Mouse (Mus musculus): ENCODE measurements at regions not wholly inside any gene's neighbourhood (a gene's known extent, or its start where the extent isn't known, plus 50 kb on each side); places are given as distances from the start of the nearest gene placed in this dataset.
"Not testable (repeated sequence)": the region's sequence is repeated elsewhere in the genome, so short reads cannot be mapped to it uniquely, and the experiment has no call there.

DNA sequence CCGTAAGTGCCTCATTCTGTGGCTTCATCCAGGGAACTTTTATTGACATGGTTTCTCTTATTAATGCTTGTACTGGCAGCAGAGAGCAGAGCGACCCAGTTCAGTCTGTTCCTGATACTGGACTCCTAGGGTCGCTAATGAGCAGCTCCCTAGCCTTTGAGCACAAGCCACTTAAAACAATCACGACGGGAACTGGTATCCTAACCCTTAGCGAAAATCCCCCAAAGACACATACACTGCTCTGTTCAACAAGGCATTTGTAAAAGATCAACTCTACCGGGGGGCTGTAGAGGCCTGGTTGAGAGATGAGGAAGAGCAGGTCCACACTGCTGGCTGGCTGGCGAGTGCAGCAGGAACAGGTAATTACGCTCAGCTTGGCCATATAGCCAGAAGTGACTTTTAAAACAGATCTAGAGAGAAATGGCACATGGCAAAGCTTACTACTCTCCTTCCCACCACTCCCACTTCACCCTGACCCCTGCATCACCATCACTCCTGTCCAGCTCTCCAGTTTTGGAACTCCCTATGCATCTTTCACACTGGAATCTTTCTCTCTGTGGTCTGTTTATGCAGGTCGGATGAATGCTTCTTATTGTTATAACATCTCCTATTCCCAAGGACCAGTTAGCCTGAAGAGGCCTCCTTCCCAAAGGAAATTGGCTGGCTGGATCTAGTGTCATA, 128.1 kb upstream of the Cenpw start:
- Histone ChIP-seq H3ac (ENCODE audit: control insufficient read depth, insufficient read length) (no peak overlapping the region), H3K36me3 (ENCODE audit: control insufficient read depth, insufficient read depth) (no peaks in the 10 kb centered on the region), H3K27me3 (ENCODE audit: control insufficient read depth, insufficient read depth, insufficient read length) (no peaks in the 10 kb centered on the region), H3K4me2 (ENCODE audit: low read depth) (no peak overlapping the region), H3K79me2 (ENCODE audit: control insufficient read depth, insufficient read depth) (no peaks in the 10 kb centered on the region), H3K4me3 (no peak overlapping the region)
- TF ChIP-seq TCF3 (IDR thresholded peaks at IDR 0.05; ENCODE audit: insufficient read length, low read depth) (no peak), MYOG (IDR thresholded peaks at IDR 0.05; ENCODE audit: control insufficient read depth in 1 of 3, insufficient read depth in 1 of 3, insufficient read length in 2 of 3, low read depth in 2 of 3) (no peak), SRF (IDR thresholded peaks at IDR 0.05; ENCODE audit: control insufficient read depth, insufficient read length, low read depth) (no peak), POLR2AphosphoS2 (IDR thresholded peaks at IDR 0.05; ENCODE audit: insufficient read length, low read depth) (no peak), CEBPB (IDR thresholded peaks at IDR 0.05; ENCODE audit: insufficient read depth, poor library complexity, severe bottlenecking) (no peak), REST (IDR thresholded peaks at IDR 0.05; ENCODE audit: insufficient read depth, insufficient read length) (no peak), MAX (IDR thresholded peaks at IDR 0.05; ENCODE audit: low read depth) (no peak), USF1 (IDR thresholded peaks at IDR 0.05; ENCODE audit: low read depth) (no peak), MYOD1 (IDR thresholded peaks at IDR 0.05; ENCODE audit: control insufficient read depth in 1 of 3, insufficient read length in 2 of 3, low read depth in 2 of 3) (no peak), TCF12 (IDR thresholded peaks at IDR 0.05; ENCODE audit: insufficient read depth, poor library complexity, severe bottlenecking) (no peak), E2F4 (IDR thresholded peaks at IDR 0.05; ENCODE audit: insufficient read depth) (no peak), POLR2A (IDR thresholded peaks at IDR 0.05; ENCODE audit: insufficient read length, low read depth) (no peak)

GRCm38 (mm10) chr10:30327849-30328248, 127.5 kb upstream of the Cenpw start:
- Histone ChIP-seq H3K36me3 (ENCODE audit: control insufficient read depth, insufficient read depth) (no peaks in the 10 kb centered on the region), H3K27me3 (ENCODE audit: control insufficient read depth, insufficient read depth, insufficient read length) (no peaks in the 10 kb centered on the region), H3K79me2 (ENCODE audit: control insufficient read depth, insufficient read depth) (no peaks in the 10 kb centered on the region), H3ac (ENCODE audit: control insufficient read depth, insufficient read length) (no peak overlapping the region), H3K4me3 (no peak overlapping the region), H3K4me2 (ENCODE audit: low read depth) (no peak overlapping the region)
- no peak for TF ChIP-seq CEBPB (IDR thresholded peaks at IDR 0.05; ENCODE audit: insufficient read depth, poor library complexity, severe bottlenecking)
- no peak for TF ChIP-seq TCF3 (IDR thresholded peaks at IDR 0.05; ENCODE audit: insufficient read length, low read depth)
- no peak for TF ChIP-seq POLR2A (IDR thresholded peaks at IDR 0.05; ENCODE audit: insufficient read length, low read depth)
- no peak for TF ChIP-seq USF1 (IDR thresholded peaks at IDR 0.05; ENCODE audit: low read depth)
- no peak for TF ChIP-seq REST (IDR thresholded peaks at IDR 0.05; ENCODE audit: insufficient read depth, insufficient read length)
- TF ChIP-seq POLR2AphosphoS2 (IDR thresholded peaks at IDR 0.05; ENCODE audit: insufficient read length, low read depth): no peak

GRCm38 (mm10) chr10:30326861-30327260, 126.5 kb upstream of the Cenpw start:
- Histone ChIP-seq H3K79me2 (ENCODE audit: control insufficient read depth, insufficient read depth) (no peaks in the 10 kb centered on the region), H3K27me3 (ENCODE audit: control insufficient read depth, insufficient read depth, insufficient read length) (no peaks in the 10 kb centered on the region), H3K36me3 (ENCODE audit: control insufficient read depth, insufficient read depth) (no peaks in the 10 kb centered on the region), H3K4me3 (no peak overlapping the region), H3K4me2 (ENCODE audit: low read depth) (no peak overlapping the region), H3ac (ENCODE audit: control insufficient read depth, insufficient read length) (no peak overlapping the region)
- no peak for TF ChIP-seq MYOD1 (IDR thresholded peaks at IDR 0.05; ENCODE audit: control insufficient read depth in 1 of 3, insufficient read length in 2 of 3, low read depth in 2 of 3)
- no peak for TF ChIP-seq POLR2AphosphoS2 (IDR thresholded peaks at IDR 0.05; ENCODE audit: insufficient read length, low read depth)
- TF ChIP-seq USF1 (IDR thresholded peaks at IDR 0.05; ENCODE audit: low read depth): no peak
- TF ChIP-seq MAX (IDR thresholded peaks at IDR 0.05; ENCODE audit: low read depth): no peak
- no peak for TF ChIP-seq SRF (IDR thresholded peaks at IDR 0.05; ENCODE audit: control insufficient read depth, insufficient read length, low read depth)
- TF ChIP-seq TCF12 (IDR thresholded peaks at IDR 0.05; ENCODE audit: insufficient read depth, poor library complexity, severe bottlenecking): no peak
- no peak for TF ChIP-seq E2F4 (IDR thresholded peaks at IDR 0.05; ENCODE audit: insufficient read depth)
- TF ChIP-seq POLR2A (IDR thresholded peaks at IDR 0.05; ENCODE audit: insufficient read length, low read depth): no peak
- TF ChIP-seq REST (IDR thresholded peaks at IDR 0.05; ENCODE audit: insufficient read depth, insufficient read length): no peak
- no peak for TF ChIP-seq MYOG (IDR thresholded peaks at IDR 0.05; ENCODE audit: control insufficient read depth in 1 of 3, insufficient read depth in 1 of 3, insufficient read length in 2 of 3, low read depth in 2 of 3)
- TF ChIP-seq TCF3 (IDR thresholded peaks at IDR 0.05; ENCODE audit: insufficient read length, low read depth): no peak
- no peak for TF ChIP-seq CEBPB (IDR thresholded peaks at IDR 0.05; ENCODE audit: insufficient read depth, poor library complexity, severe bottlenecking)

- H3K4me3 ChIP-seq; H3ac ChIP-seq (ENCODE audit: control insufficient read depth, insufficient read length); H3K4me2 ChIP-seq (ENCODE audit: low read depth); H3K79me2 ChIP-seq (ENCODE audit: control insufficient read depth, insufficient read depth); H3K36me3 ChIP-seq (ENCODE audit: control insufficient read depth, insufficient read depth); H3K27me3 ChIP-seq (ENCODE audit: control insufficient read depth, insufficient read depth, insufficient read length): not testable (repeated sequence)
These were observed 95.5 kb upstream of the Cenpw start for GRCm38 (mm10) chr10:30295871-30296270.

- Histone ChIP-seq H3K79me2 (ENCODE audit: control insufficient read depth, insufficient read depth) (no peaks in the 10 kb centered on the region), H3K4me2 (ENCODE audit: low read depth) (no peak overlapping the region), H3K4me3 (no peak overlapping the region), H3K27me3 (ENCODE audit: control insufficient read depth, insufficient read depth, insufficient read length) (no peaks in the 10 kb centered on the region), H3ac (ENCODE audit: control insufficient read depth, insufficient read length) (no peak overlapping the region), H3K36me3 (ENCODE audit: control insufficient read depth, insufficient read depth) (no peaks in the 10 kb centered on the region)
- no peak for TF ChIP-seq MYOD1 (IDR thresholded peaks at IDR 0.05; ENCODE audit: control insufficient read depth in 1 of 3, insufficient read length in 2 of 3, low read depth in 2 of 3)
- TF ChIP-seq MAX (IDR thresholded peaks at IDR 0.05; ENCODE audit: low read depth): no peak
- no peak for TF ChIP-seq TCF12 (IDR thresholded peaks at IDR 0.05; ENCODE audit: insufficient read depth, poor library complexity, severe bottlenecking)
- no peak for TF ChIP-seq REST (IDR thresholded peaks at IDR 0.05; ENCODE audit: insufficient read depth, insufficient read length)
- no peak for TF ChIP-seq E2F4 (IDR thresholded peaks at IDR 0.05; ENCODE audit: insufficient read depth)
- TF ChIP-seq SRF (IDR thresholded peaks at IDR 0.05; ENCODE audit: control insufficient read depth, insufficient read length, low read depth): no peak
- no peak for TF ChIP-seq POLR2A (IDR thresholded peaks at IDR 0.05; ENCODE audit: insufficient read length, low read depth)
- TF ChIP-seq USF1 (IDR thresholded peaks at IDR 0.05; ENCODE audit: low read depth): no peak
- TF ChIP-seq POLR2AphosphoS2 (IDR thresholded peaks at IDR 0.05; ENCODE audit: insufficient read length, low read depth): no peak
- no peak for TF ChIP-seq CEBPB (IDR thresholded peaks at IDR 0.05; ENCODE audit: insufficient read depth, poor library complexity, severe bottlenecking)
- no peak for TF ChIP-seq MYOG (IDR thresholded peaks at IDR 0.05; ENCODE audit: control insufficient read depth in 1 of 3, insufficient read depth in 1 of 3, insufficient read length in 2 of 3, low read depth in 2 of 3)
- no peak for TF ChIP-seq TCF3 (IDR thresholded peaks at IDR 0.05; ENCODE audit: insufficient read length, low read depth)
These were observed 81.3 kb upstream of the Cenpw start for GRCm38 (mm10) chr10:30281666-30282065.

All from myocyte (in vitro differentiated cells).